Mouse (Mus musculus) retina, adult 2 months (tissue): ENCODE measurements at regions not wholly inside any gene's neighbourhood (a gene's known extent, or its start where the extent isn't known, plus 50 kb on each side); places are given as distances from the start of the nearest gene placed in this dataset.
A peak's percentile ranks its signal among the peaks of the same experiment; 100 is the strongest.

Source experiments
- DNase-seq: peaks from one replicate; pipeline ENCODE4 v3.0.0-alpha.2; 2012; ENCODE audit warnings: low read depth, low spot score

GRCm38 (mm10) chr6:127298105-127298504 is 146.1 kb upstream of the Ccnd2 start:
- no peak for DNase-seq

- no peak for DNase-seq
Measured at GRCm38 (mm10) chr6:127311192-127312054, 135.2 kb upstream of the Parp11 start.

DNA sequence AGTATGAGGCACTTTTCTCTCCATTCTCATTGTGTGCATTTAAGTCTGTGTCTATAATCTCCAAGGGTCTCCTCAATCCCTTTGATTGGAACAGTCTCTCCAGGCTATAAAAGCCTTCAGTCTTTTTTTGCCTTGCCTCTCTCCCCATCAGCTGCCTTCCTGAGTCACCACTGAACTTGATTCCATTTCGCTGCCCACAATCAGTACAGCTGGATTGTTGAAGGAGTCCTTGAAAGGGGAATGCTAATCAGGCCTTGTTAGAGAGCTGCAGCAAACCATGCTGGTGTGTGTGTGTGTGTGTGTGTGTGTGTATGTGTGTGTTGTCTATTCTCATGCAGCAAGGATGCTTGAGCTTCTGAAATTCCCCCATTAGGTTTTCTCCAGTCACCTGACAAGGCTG is 129.3 kb upstream of the Parp11 start:
- no peak for DNase-seq

DNA sequence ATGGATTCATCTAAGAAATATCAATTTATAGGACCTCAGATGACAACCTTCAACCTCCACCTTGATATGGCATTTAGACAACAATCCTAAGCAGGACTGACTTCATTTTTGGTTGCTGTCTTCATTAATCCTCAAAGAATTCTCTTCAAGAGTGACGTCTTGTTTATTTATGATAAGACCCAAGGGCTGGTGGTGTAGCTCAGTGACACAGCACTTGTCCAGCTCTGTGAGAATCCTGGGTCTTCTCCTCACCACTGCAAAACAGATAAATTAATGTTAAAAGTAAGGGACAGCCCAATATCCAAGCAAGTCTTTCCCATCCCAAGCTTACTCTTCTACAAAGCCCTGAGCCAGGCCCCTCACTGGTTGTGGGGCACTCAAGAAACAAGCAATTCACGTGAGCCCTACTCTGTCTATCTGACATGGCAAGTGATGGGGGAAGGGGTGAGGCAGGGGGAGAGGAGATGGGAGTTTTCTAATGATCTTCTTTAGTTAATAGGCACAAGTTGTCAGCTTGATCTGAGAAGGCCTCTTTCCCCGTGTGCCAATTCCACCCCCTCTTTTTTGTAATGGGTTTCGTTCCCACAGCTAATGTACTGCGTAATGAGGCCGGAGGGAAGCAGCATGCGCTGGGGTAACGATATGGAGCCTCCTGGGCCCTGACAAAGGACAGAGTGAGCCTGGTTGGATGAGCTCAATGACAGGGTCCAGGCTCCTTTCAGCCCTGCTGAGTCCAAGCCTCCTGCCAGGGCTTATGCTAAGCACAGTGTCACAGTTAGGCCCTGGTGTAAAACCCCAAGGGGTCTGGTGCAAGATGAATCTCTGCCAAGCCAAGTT is 127.7 kb upstream of the Parp11 start:
- no peak for DNase-seq

DNA sequence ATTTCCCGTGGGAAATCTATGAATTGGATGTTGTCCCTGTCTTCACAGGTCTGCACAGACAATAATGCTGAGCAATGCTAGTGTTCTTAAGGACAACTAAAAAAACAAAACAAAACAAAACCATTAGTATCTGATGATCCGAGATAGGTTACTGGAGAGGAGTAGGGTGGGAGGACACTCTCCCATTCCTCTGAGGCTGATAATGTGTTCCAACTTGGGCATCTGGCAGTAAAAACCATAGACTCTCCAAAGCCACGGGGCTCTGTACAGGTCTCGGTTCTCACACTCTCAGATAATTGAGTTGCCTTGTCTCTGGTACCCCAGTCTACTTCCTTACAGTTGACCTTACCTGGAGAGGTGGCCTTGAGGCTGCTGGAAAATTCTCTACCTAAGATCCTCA is 126.0 kb upstream of the Parp11 start:
- no peak for DNase-seq

DNA sequence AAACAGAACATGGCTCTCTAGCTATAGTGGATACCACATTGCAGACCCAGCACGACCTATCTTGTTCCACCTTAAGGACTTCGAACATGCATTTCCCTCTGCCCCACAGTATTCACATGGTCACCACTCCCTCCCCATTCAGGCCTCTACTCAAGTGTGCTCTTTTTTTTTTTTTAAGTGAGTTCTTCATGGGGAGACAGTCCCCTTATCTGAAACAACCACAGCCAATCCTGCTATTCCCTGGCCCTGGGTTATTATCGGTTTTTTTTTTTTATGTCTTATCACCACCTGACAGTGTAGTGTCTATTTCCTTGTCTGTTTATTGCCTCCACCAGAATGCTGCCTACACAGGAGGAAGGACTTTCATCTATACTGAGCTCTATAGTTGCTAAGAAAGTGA is 125.6 kb upstream of the Parp11 start:
- no peak for DNase-seq

GRCm38 (mm10) chr6:127322398-127322797 is 124.2 kb upstream of the Parp11 start:
- no peak for DNase-seq

DNA sequence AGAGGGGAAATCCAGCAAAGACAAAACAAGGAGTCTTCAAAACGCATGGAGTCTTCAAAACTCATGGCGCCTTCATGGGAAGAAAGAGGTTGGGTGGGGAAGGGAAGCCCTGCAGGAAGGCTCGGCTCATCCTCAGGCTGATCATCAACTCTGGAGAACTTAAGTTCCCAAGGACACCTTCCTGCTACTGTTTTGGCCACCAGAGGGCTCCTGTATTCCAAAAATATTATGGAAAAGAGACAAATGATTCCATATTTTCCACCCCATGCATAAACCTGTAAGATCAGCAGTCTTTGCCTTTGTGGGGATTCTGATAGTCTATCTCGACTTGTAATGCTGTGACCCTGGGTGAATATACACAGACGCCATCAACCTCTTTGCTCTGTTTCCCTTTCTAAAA is 121.7 kb upstream of the Parp11 start:
- peak; percentile 30 for DNase-seq

- no peak for DNase-seq
Measured at GRCm38 (mm10) chr6:127325596-127326332, 120.9 kb upstream of the Parp11 start.

DNA sequence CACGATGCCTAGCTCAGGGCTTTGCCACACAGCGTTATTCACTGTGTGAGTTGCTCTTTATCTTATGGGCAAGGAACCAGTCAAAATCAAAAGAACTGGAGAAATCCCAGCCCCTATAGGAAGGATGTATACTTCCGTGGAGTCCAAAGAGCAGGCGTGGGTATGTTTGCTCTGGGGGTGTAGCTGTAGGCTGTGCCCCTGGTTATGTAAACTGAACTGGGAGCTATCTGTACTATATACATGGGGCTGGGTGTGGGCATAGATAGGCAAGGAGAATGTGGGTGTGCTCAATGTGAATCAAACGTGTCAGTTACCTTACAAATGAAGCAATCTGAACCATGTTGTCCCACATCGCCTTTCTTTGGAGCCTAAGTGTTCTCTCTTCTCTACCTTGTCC is 120.3 kb upstream of the Parp11 start:
- DNase-seq, result no peak

- DNase-seq, result no peak
Measured at GRCm38 (mm10) chr6:127329191-127330014, 117.2 kb upstream of the Parp11 start.

- peak; percentile 23 for DNase-seq
Measured at GRCm38 (mm10) chr6:127330015-127330705, 116.5 kb upstream of the Parp11 start.

- no peak for DNase-seq
Measured at GRCm38 (mm10) chr6:127331091-127331490, 115.5 kb upstream of the Parp11 start.

DNA sequence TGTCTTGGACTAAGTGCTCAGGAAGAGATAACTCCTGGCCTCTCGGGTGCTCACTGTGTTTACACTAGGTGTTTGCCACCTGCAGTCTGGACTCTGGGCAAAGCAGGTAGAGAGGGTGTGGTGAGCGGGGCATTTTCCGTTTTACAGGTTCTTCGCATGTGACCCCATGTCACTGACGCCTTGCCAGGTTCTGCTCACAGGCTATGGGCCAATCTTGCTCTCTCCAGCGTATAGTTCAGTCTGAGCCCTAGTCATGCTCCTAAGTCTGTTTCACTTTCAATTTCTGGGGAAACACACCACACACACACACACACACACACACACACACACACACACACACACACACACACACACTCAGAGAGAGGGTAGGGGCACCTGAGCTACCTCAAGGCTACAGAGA is 112.4 kb upstream of the Parp11 start:
- no peak for DNase-seq

DNA sequence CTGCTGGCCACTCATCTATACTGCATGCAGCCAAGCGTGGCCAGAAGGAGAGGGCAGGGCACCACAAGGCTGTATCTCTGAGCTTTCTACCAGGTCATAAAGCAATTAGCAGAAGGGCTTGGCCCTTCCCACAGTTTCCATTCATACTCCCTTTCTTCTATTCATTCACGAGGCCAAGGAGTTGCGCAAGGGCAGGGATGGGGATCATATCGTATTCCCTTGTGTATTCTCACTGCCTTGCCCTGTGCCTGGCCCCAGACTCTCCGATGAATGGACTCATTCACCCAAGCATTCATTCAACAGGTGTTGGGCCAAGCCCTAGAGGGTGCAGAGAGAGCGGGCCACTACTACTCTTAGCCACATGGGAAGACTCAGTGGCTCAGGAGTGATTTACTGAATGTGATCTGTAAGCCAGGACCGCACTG is 111.2 kb upstream of the Parp11 start:
- no peak for DNase-seq

GRCm38 (mm10) chr6:127335996-127336660 is 110.5 kb upstream of the Parp11 start:
- DNase-seq, result no peak

DNA sequence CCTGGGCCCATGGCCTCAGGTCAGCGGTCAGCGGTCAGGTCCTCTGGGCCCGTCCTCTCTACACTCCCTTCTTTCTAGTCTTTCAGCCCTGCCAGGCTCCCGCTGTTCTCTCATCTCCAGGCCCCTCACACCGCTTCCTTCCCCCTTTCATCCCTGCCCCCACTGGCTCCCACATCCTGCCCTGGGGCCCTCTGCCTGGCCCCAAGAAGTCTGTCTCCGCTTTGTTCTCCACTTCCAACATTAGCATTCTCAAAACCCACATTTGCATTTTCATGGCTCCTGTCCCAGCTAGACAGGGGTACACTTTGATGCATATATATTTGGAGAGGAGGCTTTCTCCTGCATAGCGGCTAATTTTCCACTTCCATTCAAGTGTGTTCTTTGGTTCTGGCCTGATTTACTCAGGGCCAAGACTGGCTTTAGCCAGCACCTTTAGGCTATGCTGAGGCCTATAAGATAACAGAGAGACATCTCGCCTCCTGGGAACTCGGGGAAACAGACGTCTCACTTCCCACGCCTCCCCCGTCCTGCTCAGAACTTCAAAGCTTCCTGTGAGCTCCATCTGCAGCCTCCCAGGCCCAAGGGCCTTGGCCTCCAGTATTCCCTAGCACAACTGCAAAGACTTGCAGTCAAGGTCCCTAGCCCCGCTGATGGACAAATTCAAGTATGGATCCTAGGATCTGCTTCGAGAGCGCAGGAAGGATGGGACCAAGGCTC is 109.8 kb upstream of the Parp11 start:
- no peak for DNase-seq

DNA sequence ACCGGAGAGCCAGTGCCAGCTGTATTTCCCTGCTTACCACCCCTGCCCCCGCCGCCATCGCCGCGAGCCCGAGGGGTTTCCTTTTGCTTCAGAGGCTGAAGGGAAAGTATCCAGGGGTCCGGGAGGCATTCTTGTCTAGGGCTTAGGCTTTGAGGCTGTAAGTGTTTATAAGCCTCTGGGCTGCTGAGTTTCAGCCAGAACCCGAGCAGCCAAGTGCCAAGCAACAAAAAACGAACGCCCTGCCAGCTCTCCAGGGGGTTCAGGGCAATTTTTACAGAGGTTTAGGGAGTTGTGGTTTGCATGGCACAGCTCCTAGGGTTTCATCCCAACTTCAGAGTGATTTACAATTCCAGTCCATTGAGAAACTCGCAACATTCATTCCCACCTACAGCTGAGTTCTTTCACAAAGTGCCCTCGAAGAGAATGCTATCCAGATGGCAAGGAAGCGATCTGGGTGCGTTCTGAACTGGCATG is 109.2 kb upstream of the Parp11 start:
- no peak for DNase-seq

DNA sequence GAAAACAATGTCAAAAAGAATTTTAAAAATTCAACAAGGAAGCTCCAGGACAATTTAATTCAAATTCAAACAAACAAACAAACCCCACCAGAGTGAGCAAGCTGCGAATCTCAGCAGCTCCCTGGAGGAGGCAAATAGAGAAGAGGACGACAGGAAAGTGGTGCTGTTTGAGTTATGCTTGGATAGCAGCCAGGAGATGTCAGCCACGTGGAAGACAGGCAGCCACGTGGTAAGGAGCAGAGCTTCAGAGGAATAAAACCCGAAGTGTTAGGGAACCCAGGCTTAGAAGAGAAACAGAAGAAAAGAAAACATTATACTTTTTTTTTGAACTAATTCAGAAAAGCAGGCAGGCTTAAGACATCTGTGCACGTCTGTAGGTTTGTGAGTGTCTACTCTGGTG is 108.2 kb upstream of the Parp11 start:
- DNase-seq, result no peak
